Mouse (Mus musculus) kidney, postnatal 36 days (tissue): ENCODE data around the gene Gm49673.
"Not testable (repeated sequence)": the region's sequence is repeated elsewhere in the genome, so short reads cannot be mapped to it uniquely, and the experiment has no call there.

ENCODE experiments used
- DNase-seq, 2 experiments: peaks; one replicate each; pipeline ENCODE4 v3.0.0; 2021 to 2022; ENCODE audit warnings: mixed read lengths in 2 of 2

Gene Gm49673

GRCm38 (mm10) chr17:8036976-8037375, 110.6 kb downstream of the Gm49673 start:
- DNase-seq = not testable (repeated sequence)
